Mouse (Mus musculus) thymus, adult 2 months (tissue): ENCODE measurements around the gene Scaf1. TPM values are rescaled to one million over a fixed set of nuclear protein-coding genes. Genes with fewer than 3 reads are reported as not detected.

Experiments used
- DNase-seq: peaks from one replicate; pipeline ENCODE4 v3.0.0; 2021
- H3K27ac ChIP-seq: fragments of 200-500 bp; 2 replicates; pipeline ENCODE4 v1.5.1; 2012; ENCODE audit warnings: low read length, control low read depth; ENCODE audit not compliant: control insufficient read depth, insufficient read depth
- H3K27me3 ChIP-seq: fragments of 200-500 bp; 2 replicates; pipeline ENCODE4 v1.6.1; 2012; ENCODE audit warnings: mild to moderate bottlenecking, low read length, moderate library complexity, mixed read lengths; ENCODE audit not compliant: control insufficient read depth, insufficient read depth
- H3K36me3 ChIP-seq: fragments of 200-500 bp; 2 replicates; pipeline ENCODE4 v1.6.1; 2012; ENCODE audit warnings: mild to moderate bottlenecking, low read length, moderate library complexity; ENCODE audit not compliant: control insufficient read depth, insufficient read depth
- H3K4me1 ChIP-seq: fragments of 200-500 bp; replicated peaks from 2 replicates; pipeline ENCODE4 v1.6.1; 2012; ENCODE audit warnings: low read length; ENCODE audit not compliant: control insufficient read depth, insufficient read depth
- H3K4me3 ChIP-seq: fragments of 200-500 bp; 2 replicates; pipeline ENCODE4 v1.5.1; 2012; ENCODE audit warnings: mild to moderate bottlenecking, low read length, control low read depth, moderate library complexity; ENCODE audit not compliant: control insufficient read depth, insufficient read depth
- CTCF ChIP-seq: fragments of 200-500 bp; IDR thresholded peaks from 2 replicates; pipeline ENCODE4 v1.5.1; 2012; ENCODE audit warnings: mild to moderate bottlenecking, control low read depth, low read length, moderate library complexity, borderline replicate concordance; ENCODE audit not compliant: control insufficient read depth, poor library complexity, insufficient read depth; ENCODE audit errors: extremely low read depth
- POLR2A ChIP-seq: fragments of 200-500 bp; IDR thresholded peaks from 2 replicates; pipeline ENCODE4 v1.6.1; 2012; ENCODE audit warnings: mild to moderate bottlenecking, low read length, control low read depth, moderate library complexity; ENCODE audit not compliant: control insufficient read depth, poor library complexity, insufficient read depth; ENCODE audit errors: extremely low read depth
- WGBS: fragments of 180-500 bp; shearing (Covaris S2); methylation state at CpG from one replicate; pipeline ENCODE4 v1.1.7; 2018; 5-methylcytosine and 5-hydroxymethylcytosine counted together
- polyA plus RNA-seq: library from polyadenylated mRNA; depleted of rRNA; stranded (reverse); fragments of >200 nt; gene quantifications from 2 replicates; pipeline ENCODE4 v1.2.3, GENCODE M21; 2012

Scaf1 gene
- polyA plus RNA-seq, 1 experiment: 118 TPM

DNA sequence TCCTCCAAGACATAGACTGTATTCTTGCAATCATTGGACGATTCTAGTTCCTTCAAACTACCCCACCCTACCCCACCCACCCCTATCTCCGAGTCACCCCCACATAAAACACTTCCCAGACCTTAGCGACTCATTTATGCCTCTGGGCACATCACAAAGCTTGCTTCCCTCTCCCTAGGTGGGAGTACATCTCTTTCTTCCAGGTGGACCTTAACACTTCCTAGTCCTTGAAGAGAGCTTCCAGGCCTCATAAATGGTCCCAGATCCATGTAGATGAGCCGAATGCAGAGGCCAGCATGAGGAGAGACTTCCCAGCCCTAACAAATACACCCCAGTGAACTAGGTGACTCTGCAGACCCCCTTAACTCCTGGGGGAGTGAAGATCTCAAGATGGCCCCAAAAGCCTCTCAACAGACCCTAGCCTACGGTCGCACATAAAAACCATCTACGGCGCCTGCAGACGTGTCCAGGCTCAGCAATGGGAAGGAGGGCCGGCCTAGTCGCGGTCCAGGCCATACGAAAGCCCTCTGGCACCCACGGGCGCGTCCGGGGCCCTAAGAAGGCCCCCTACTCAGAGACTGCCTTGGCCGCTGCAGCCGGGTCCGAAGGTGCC, 713 bp downstream of the Scaf1 start:
- H3K36me3 ChIP-seq: peaks cover 13% of the 10 kb centered on the region; the same call in 1 of the 2 replicates
- no peak for TF ChIP-seq CTCF
- no peaks in the 10 kb centered on the region for H3K27me3 ChIP-seq
- peak overlapping the region; percentile 86 for H3K4me3 ChIP-seq
- WGBS: under 1% methylated on average over 20 of the region's 20 CpGs
- H3K27ac ChIP-seq: peak overlapping the region; percentile 2; the same call in 1 of the 2 replicates
- H3K4me1 ChIP-seq: peaks cover 3% of the 10 kb centered on the region
- DNase-seq: no peak

- WGBS: 95% methylated on average over 3 of the region's 3 CpGs
- no peaks in the 10 kb centered on the region for H3K27me3 ChIP-seq
Observed at GRCm38 (mm10) chr7:45014096-45014451, 2.1 kb downstream of the Scaf1 start.

GRCm38 (mm10) chr7:45013366-45014095, 2.6 kb downstream of the Scaf1 start:
- no peaks in the 10 kb centered on the region for H3K27me3 ChIP-seq
- peaks cover 20% of the 10 kb centered on the region for H3K36me3 ChIP-seq
- no peak overlapping the region for H3K4me3 ChIP-seq
- TF ChIP-seq CTCF: no peak
- TF ChIP-seq POLR2A: no peak
- no peak overlapping the region for H3K27ac ChIP-seq
- 97% methylated on average over 16 of the region's 16 CpGs for WGBS
- no peaks in the 10 kb centered on the region; the same call in none of the 2 replicates for H3K4me1 ChIP-seq
- DNase-seq: no peak

More at GRCm38 (mm10) chr7:45014096-45014451, 2.1 kb downstream of the Scaf1 start:
- Histone ChIP-seq H3K27ac (no peak overlapping the region), H3K4me1 (peaks cover 1% of the 10 kb centered on the region), H3K4me3 (no peak overlapping the region), H3K36me3 (peaks cover 20% of the 10 kb centered on the region)
- no peak for DNase-seq
- TF ChIP-seq CTCF: no peak
- no peak for TF ChIP-seq POLR2A

DNA sequence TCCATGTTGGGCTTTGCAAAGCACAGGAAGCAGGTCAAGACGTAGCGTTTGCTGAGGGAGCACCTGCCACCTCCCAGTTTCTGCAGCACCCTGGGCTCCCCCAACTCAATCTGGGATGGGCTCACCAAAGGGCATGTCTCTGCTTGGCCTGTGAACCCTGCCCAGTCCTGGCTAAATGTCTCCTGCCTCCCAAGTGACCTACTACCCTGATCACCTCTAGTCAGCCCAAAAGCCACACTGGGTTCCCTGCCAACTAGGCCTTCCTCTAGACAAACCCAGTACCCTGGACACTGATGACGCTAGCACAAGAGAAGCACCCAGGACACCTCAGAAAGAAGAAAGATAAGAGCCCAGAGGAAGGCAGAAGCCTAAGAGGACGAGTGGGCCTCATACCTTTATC, 3.3 kb downstream of the Scaf1 start:
- DNase-seq: no peak
- Histone ChIP-seq H3K4me3 (no peak overlapping the region), H3K36me3 (peaks cover 26% of the 10 kb centered on the region), H3K27ac (no peak overlapping the region), H3K4me1 (no peaks in the 10 kb centered on the region; the same call in 1 of the 2 replicates), H3K27me3 (no peaks in the 10 kb centered on the region)
- TF ChIP-seq POLR2A: no peak
- no peak for TF ChIP-seq CTCF
- WGBS: 96% methylated on average over 4 of the region's 4 CpGs

- no peak overlapping the region for H3K4me3 ChIP-seq
- DNase-seq: no peak
- H3K36me3 ChIP-seq: peaks cover 30% of the 10 kb centered on the region
- H3K27ac ChIP-seq: no peak overlapping the region
- H3K4me1 ChIP-seq: no peaks in the 10 kb centered on the region; the same call in 1 of the 2 replicates
- H3K27me3 ChIP-seq: no peaks in the 10 kb centered on the region
- TF ChIP-seq POLR2A: no peak
- no peak for TF ChIP-seq CTCF
- 96% methylated on average over 6 of the region's 6 CpGs for WGBS
Observed at GRCm38 (mm10) chr7:45012011-45012410, 4.2 kb downstream of the Scaf1 start.

GRCm38 (mm10) chr7:45008411-45008810, 7.8 kb downstream of the Scaf1 start:
- Histone ChIP-seq H3K36me3 (peaks cover 47% of the 10 kb centered on the region), H3K27ac (no peak overlapping the region), H3K4me1 (no peaks in the 10 kb centered on the region), H3K4me3 (no peak overlapping the region), H3K27me3 (no peaks in the 10 kb centered on the region)
- TF ChIP-seq POLR2A (no peak), CTCF (no peak)
- no peak for DNase-seq
- WGBS: 98% methylated on average over 19 of the region's 19 CpGs
